Comparison of ENCODE assay signal across 12 mouse cellular contexts in genomic region chr14:115450938-115451337, GRCm38 (mm10).
DNase-seq lines count a peak whose midpoint lies in the region; ATAC-seq and TF ChIP-seq lines count a peak whose summit lies in the region.
"Had no signal": no experiment of that assay in that cellular context is flagged by ENCODE, and none has a peak within 500 bp of the region (broad histone marks: within the 10 kb centered on the region; RNA-seq: fewer than 3 reads in every experiment).

No protein-coding gene starts in this region.

- no peak overlapping the region for H3K9ac ChIP-seq in forebrain, embryonic 13.5 days
- H3K9ac ChIP-seq in forebrain, embryonic 12.5 days, result no peak overlapping the region
- H3K9ac ChIP-seq: heart, embryonic 13.5 days; liver, embryonic 15.5 days; stomach, embryonic 15.5 days had no signal

- WGBS in forebrain, embryonic 13.5 days, result 68% methylated on average over 2 of the region's 2 CpGs
- 69% methylated on average over 2 of the region's 2 CpGs for WGBS in forebrain, embryonic 12.5 days

- DNase-seq in layer of hippocampus, adult 2 months (ENCODE audit: low spot score in 2 of 2), result peak; percentile 17 to 31
- DNase-seq in layer of hippocampus, postnatal 36 days, result no peak
- DNase-seq in right cerebral cortex, postnatal 10 days (ENCODE audit: low spot score in 2 of 2), result peak; percentile 29 to 58
- DNase-seq in right cerebral cortex, postnatal 36 days (ENCODE audit: low spot score in 2 of 2), result no peak
- DNase-seq in adrenal gland, postnatal 10 days, result no peak
- DNase-seq: adrenal gland, postnatal 14 days had no signal

- no peaks in the 10 kb centered on the region for H3K9me3 ChIP-seq in forebrain, embryonic 13.5 days (replicated peaks)
- H3K9me3 ChIP-seq in forebrain, embryonic 12.5 days, result no peaks in the 10 kb centered on the region
- H3K9me3 ChIP-seq: heart, embryonic 13.5 days; liver, embryonic 15.5 days; stomach, embryonic 15.5 days had no signal

- H3K27ac ChIP-seq in forebrain, embryonic 13.5 days, result no peak overlapping the region
- H3K27ac ChIP-seq in forebrain, embryonic 12.5 days, result no peak overlapping the region
- no peak overlapping the region for H3K27ac ChIP-seq in layer of hippocampus, adult 2 months
- H3K27ac ChIP-seq: heart, embryonic 13.5 days; liver, embryonic 15.5 days; stomach, embryonic 15.5 days had no signal

- no peak overlapping the region for H3K4me3 ChIP-seq in forebrain, embryonic 13.5 days
- H3K4me3 ChIP-seq in forebrain, embryonic 12.5 days (replicated peaks), result no peak overlapping the region
- no peak overlapping the region for H3K4me3 ChIP-seq in layer of hippocampus, adult 2 months
- H3K4me3 ChIP-seq: heart, embryonic 13.5 days; liver, embryonic 15.5 days; stomach, embryonic 15.5 days had no signal

- H3K4me1 ChIP-seq in forebrain, embryonic 13.5 days, result no peaks in the 10 kb centered on the region
- H3K4me1 ChIP-seq in forebrain, embryonic 12.5 days, result no peaks in the 10 kb centered on the region
- H3K4me1 ChIP-seq: heart, embryonic 13.5 days; liver, embryonic 15.5 days; stomach, embryonic 15.5 days had no signal

- H3K4me2 ChIP-seq in forebrain, embryonic 13.5 days, result no peak overlapping the region
- H3K4me2 ChIP-seq in forebrain, embryonic 12.5 days, result no peak overlapping the region
- H3K4me2 ChIP-seq: heart, embryonic 13.5 days; liver, embryonic 15.5 days; stomach, embryonic 15.5 days had no signal

- no peaks in the 10 kb centered on the region for H3K27me3 ChIP-seq in forebrain, embryonic 13.5 days
- no peaks in the 10 kb centered on the region for H3K27me3 ChIP-seq in forebrain, embryonic 12.5 days
- H3K27me3 ChIP-seq: heart, embryonic 13.5 days; liver, embryonic 15.5 days; stomach, embryonic 15.5 days had no signal

- no peaks in the 10 kb centered on the region for H3K36me3 ChIP-seq in forebrain, embryonic 13.5 days (ENCODE audit: poor library complexity, severe bottlenecking)
- H3K36me3 ChIP-seq in forebrain, embryonic 12.5 days (replicated peaks), result no peaks in the 10 kb centered on the region
- H3K36me3 ChIP-seq: heart, embryonic 13.5 days; liver, embryonic 15.5 days; stomach, embryonic 15.5 days had no signal

- TF ChIP-seq CTCF in layer of hippocampus, adult 2 months (conservative IDR thresholded peaks at IDR 0.05), result peak; percentile 76

- ATAC-seq in forebrain, embryonic 13.5 days, result 0 out of 2 replicates have a peak, but pooled peaks have one; percentile 69
- ATAC-seq in forebrain, embryonic 12.5 days (ENCODE audit: low FRiP score), result no peak
- no peak for ATAC-seq in monocyte, adult 5-6 weeks (replicated peaks; ENCODE audit: insufficient number of reproducible peaks, low FRiP score, low TSS enrichment, poor library complexity, severe bottlenecking)

Comparison
In these comparisons a context has a peak if more than half of its experiments do, and no peak if none do; other contexts are left out.
1. DNase-seq: peak in layer of hippocampus, adult 2 months (2 of 2) and right cerebral cortex, postnatal 10 days (2 of 2); none in layer of hippocampus, postnatal 36 days (0 of 2), right cerebral cortex, postnatal 36 days (0 of 2) and adrenal gland, postnatal 10 days (single experiment).